Mouse (Mus musculus) kidney, postnatal 14 days (tissue): ENCODE results near the gene Vps11.
"Not testable (repeated sequence)": the region's sequence is repeated elsewhere in the genome, so short reads cannot be mapped to it uniquely, and the experiment has no call there.

ENCODE experiments used
- DNase-seq: peaks from one replicate; pipeline ENCODE4 v3.0.0; 2022; ENCODE audit warnings: mixed read lengths

Gene Vps11

GRCm38 (mm10) chr9:44334396-44335330 is 26.8 kb downstream of the Vps11 start, which contains the start of gene H2afx:
Gene H2afx (plus strand): TSS chr9:44334694.
- peak; percentile 99 for DNase-seq

- no peak for DNase-seq
Measured at GRCm38 (mm10) chr9:44332918-44333638, 28.4 kb downstream of the Vps11 start.

- no peak for DNase-seq
Measured at GRCm38 (mm10) chr9:44330736-44331135, 30.7 kb downstream of the Vps11 start.

DNA sequence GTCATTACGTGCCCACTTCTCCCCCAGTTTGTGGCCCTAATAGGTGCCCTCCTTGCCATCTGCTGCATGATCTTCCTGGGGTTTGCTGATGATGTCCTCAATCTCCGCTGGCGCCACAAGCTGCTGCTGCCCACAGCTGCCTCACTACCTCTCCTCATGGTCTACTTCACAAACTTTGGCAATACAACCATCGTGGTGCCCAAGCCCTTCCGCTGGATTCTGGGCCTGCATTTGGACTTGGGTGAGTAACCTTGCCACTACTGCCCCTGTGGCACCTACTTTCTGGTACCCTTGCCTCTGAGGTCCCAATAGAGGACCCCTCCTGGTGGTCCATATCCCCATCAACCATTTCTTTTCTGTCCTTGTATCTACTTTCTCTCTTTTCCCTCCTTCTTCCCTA is 33.5 kb downstream of the Vps11 start:
- DNase-seq = no peak

GRCm38 (mm10) chr9:44327064-44327711 is 34.3 kb downstream of the Vps11 start:
- DNase-seq = peak; percentile 59

DNA sequence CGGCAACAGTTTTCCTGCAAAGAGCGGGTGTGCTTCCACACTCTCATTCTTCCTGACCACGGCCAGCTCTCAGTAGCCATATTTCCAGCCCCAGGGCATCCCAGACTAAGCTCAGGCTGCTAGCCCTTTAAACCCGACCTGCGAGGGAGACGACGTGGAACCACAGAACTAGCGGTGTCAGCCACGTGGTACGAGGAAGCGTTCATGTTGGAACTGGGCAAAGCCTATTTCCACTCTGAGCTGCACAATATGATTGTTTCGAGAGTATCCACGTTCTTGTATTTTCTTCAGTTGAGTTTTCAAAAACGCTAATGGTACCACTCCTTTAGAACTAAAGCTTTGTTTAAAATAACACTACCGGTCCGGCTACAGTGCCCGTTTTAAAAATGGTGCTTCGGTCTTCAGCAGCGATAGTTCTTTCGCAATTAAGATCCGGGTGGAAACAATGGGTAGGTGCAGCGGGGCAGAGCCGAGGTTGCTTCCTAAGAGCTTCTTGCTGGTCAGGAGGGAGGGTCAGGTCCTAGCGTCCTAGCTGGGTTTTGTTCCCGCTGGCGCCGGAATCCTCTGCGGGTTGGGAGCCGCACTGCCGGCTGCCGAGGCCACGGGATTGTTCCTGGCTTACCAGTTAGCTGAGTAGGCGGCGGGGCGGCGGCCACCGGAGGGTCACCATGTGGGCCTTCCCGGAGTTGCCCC is 35.0 kb downstream of the Vps11 start:
- peak; percentile 92 for DNase-seq

DNA sequence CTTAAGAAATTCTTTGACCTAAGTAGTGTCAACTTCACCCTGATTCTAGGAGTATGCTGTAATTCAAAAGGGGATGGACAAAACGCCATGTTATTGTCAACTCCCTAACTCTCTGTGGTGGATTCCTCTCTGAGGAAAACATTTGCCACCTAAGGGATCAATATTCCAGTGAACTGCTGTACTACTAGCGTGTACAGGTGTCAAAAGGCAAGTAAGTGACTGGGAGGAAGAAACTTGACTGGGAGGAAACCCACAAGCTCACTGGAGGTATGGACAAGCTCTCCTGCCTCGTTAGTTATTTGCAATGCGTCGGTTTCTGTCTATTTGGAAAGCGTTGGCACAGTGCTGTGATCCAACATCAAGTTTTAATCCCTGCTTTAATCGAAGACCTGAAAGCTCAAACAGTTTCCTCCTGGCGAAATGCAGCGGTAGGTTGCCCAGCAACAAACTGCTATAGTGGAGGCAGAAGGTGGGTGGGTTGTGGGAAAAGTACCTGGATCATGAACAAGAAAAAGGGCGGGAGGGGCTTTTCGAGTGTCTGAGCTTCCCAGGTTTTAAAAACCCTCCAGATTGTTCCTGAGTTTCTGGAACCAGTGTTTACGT is 35.6 kb downstream of the Vps11 start, which contains the start of gene Dpagt1:
TSS of gene Dpagt1 (plus strand) at position 252 of the 603 bp plus-strand sequence.
- no peak for DNase-seq

DNA sequence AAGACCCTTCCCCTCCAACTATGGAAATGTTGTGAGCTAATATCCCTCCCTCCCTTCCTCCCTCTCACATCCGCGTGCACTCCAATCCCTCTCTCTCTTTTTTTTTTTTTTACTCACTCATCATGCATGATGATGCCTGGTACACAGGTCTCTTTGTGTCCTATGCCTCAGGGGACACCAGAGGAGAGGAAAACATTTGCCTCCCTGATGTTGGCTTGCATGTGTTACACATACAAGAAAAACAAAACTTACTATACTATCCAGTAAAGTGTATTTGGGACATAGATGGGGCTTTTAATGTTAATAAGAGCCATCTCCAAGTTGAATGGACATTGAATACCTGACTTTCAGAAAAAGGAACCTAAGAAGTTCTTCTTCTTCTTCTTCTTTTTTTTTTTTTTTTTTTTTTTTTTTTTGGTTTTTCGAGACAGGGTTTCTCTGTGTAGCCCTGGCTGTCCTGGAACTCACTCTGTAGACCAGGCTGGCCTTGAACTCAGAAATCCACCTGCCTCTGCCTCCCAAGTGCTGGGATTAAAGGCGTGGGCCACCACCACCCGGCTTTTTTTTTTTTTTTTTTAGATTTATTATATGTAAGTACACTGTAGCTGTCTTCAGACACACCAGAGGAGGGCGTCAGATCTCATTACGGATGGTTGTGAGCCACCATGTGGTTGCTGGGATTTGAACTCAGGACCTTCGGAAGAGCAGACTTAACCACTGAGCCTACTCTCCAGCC is 36.3 kb downstream of the Vps11 start:
- not testable (repeated sequence) for DNase-seq

DNA sequence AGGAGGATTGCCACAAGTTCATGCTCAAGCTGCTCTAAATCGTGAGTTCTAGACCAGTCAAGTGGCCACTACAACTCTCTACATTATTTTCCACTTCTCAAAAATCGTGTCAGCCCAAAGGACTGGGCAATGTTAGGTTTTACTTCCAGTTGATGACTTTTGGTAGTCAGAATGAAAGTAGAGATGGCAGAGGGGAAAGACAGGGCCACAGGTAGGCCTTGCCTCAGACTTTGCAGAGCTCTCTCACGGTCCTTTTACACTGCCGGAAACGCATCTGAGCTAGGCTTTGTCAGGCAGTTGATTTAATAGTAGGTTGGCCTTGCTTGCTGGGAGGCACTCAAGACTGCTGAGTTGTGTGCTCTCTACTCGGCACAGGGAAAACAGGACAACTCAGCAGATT is 37.3 kb downstream of the Vps11 start:
- no peak for DNase-seq

DNA sequence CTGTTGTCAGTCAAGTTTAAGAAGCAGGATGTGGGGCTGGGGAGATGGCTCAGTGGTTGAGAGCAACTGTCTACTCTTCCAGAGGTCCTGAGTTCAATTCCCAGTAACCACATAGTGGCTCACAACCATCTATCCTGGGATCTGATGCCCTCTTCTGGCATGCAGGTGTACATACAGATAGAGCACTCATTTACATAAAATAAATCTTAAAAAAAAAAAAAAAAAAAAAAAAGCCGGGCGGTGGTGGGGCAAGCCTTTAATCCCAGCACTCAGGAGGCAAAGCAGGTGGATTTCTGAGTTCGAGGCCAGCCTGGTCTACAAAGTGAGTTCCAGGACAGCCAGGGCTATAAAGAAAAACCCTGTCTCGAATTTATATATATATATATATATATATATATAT is 37.8 kb downstream of the Vps11 start:
- DNase-seq = not testable (repeated sequence)

DNA sequence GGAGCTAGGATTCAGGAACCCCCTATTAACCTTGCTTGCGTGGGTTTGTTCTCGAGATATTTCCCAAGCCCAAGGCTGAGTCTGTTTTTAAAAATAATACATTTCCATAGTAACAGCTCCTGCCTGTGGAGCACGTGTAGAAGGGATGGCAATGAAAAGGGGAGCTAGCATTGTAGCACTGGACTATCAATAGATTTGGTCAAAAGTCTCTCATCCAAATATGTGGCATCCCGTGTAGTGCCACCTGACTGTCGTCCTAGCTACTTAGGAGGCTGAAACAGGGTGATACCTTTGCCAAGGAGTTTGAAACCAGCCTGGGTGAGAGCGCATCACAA is 40.7 kb downstream of the Vps11 start:
- DNase-seq = no peak

GRCm38 (mm10) chr9:44319887-44320798 is 41.3 kb downstream of the Vps11 start, which contains the start of gene C2cd2l:
Gene C2cd2l (minus strand): TSS chr9:44320285.
- peak; percentile 96 for DNase-seq

- no peak for DNase-seq
Measured at GRCm38 (mm10) chr9:44319105-44319886, 42.2 kb downstream of the Vps11 start.

DNA sequence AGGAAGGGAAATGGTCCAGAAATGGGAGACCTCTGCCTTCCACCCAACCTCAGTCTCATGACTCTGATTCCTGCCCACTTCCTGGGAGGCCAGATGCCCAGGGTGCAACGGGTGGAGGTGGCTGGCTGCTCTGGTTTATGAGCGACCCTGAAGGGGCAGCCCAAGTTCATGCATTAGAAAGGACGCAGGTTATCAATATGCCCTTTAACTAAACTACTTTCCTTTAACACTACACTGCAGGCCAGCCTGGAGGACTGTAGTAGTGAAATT is 42.7 kb downstream of the Vps11 start:
- DNase-seq = peak; percentile 65

DNA sequence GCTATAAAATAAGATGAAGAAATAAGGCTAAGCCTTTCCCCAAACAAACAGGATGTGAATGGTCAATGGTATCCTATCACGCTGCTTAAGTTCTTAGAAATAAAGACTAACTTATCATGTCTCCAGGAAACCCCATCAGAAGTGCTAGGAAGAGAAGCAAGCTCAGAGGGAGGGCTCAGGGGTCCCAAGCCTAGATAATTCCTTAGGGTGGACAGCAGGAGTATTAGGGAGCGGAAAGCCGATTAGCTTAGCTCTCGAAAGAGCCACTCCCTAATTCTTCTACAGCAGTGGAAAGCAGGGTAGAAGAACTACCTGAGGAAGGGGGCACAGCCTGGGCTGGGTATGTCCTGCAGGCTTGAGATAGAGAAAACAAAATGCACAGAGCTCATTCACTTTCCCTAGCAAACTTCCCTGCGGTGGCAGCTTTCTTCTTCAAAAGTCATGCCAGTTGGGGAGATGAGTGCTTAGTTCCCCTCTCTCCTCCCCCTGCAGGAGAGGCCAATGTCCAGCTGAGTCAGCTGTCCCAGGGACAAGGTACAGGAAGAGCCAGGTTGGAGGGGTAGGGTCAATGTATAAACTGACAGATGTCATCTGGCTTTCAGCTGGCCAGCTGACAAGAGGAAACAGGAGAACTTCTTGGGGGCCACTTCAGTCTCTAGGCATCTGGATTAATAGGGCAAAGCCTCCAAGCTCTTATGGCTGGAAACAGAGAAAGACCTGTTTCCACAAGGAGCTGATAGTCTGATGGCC is 43.2 kb downstream of the Vps11 start:
- DNase-seq = peak; percentile 79

DNA sequence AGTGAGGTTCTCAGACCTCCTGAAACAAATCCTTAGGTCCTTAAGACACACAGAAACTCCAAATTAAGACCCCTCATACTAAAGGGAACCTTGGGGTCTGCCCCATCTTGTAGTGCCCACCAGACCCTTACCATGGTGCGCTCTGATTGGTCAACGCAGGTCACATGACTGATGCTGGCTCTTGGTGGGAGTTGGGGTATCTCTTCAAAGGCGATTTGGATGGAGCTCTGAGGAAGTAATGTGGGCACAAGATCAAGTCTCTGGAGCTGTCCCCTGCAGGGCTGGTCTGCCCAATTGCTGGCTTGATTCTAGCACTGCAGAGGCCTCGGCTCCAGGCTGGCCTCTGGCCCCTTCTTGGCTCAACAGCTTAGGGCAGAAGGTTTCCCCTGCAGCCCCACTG is 44.0 kb downstream of the Vps11 start:
- no peak for DNase-seq

DNA sequence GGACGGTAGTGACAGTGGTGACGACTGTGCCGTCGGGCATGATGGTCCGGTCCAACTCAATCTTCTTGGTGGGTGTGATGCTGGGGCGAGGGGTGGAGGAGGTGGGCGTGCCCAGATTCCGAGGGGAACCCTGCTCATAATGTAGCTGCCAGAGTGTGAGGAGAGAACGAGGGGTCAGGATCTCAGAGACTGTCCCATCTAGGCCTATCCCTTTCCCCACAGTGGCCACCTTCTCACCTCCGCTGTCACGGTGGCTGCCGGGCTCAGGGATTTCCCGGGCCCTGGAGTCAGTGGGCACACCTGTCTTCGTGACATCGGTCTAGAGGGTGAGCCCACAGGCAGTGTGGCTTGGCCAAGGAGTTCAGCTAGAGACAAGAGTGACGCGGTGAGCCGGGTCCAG is 46.6 kb downstream of the Vps11 start:
- no peak for DNase-seq

DNA sequence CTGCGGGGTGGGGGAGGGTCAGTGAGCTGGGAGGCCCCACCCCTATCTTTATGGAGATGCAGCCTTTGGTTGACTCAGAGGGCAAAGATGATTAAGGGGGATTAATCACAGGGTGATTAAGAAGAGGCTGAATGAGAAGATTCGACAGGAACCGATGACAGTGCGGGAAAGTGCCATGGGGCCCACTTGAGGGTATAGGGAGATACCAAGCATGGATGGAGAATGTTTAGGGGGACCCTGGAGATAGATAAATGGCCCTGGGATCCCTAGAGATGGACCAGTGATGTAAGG is 47.3 kb downstream of the Vps11 start:
- no peak for DNase-seq
